Mouse (Mus musculus): ENCODE measurements around the gene Sez6l. TPM values are rescaled to one million over a fixed set of nuclear protein-coding genes. Genes with fewer than 3 reads are reported as not detected.
A peak's percentile ranks its signal among the peaks of the same experiment; 100 is the strongest.

The Sez6l gene
- total RNA-seq, 4 experiments from 2014 or later = 5.5 to 10.8 (median 7.5) TPM

DNA sequence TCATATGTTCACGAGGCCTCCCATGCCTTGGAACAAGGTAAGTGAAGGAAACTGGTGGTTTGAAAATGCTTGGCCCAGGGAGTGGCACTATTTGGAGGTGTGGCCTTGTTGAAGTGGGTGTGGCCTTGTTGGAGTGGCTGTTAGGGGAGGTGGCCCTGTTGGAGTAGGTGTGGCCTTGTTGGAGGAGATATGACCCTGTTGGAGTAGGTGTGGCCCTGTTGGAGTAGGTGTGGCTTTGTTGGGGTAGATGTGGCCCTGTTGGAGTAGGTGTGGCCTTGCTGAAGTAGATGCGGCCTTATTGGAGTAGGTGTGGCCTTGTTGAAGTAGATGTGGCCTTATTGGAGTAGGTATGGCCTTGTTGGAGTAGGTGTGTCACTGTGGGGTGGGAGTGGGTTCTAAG lies 191.0 kb downstream of the Sez6l start:
- no peak for DNase-seq

DNA sequence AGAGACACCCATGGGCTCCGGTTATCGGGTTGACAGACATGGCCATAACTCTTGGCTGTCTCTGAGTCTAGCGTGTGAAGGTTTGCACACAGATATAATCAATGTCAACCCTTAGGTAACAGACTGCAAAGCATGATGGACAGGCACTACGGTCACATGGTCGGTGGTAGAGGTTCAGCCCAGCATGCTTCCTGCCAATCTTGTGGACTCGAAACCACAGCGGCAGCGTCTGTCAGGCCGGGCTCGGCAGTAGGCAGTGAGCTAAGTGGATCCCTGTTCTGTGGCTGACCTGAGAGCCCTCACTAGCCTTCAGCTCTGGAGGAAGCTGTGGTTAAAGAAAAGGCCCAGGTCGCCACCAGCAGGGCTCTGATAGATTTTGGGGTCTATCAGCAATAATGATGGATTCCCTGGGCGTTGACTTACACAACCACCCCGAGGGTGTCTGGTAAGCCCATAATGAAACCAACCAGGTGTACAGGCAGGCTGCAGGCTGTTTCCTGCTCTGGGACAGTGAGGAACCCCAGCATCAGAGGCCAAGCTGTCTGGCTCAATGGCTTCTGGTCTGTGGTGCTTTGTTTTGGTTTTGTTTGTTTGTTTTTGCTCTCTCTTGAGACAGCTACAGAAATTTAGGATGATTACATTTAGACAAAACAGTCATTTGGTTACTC lies 192.0 kb downstream of the Sez6l start:
- no peak for DNase-seq

DNA sequence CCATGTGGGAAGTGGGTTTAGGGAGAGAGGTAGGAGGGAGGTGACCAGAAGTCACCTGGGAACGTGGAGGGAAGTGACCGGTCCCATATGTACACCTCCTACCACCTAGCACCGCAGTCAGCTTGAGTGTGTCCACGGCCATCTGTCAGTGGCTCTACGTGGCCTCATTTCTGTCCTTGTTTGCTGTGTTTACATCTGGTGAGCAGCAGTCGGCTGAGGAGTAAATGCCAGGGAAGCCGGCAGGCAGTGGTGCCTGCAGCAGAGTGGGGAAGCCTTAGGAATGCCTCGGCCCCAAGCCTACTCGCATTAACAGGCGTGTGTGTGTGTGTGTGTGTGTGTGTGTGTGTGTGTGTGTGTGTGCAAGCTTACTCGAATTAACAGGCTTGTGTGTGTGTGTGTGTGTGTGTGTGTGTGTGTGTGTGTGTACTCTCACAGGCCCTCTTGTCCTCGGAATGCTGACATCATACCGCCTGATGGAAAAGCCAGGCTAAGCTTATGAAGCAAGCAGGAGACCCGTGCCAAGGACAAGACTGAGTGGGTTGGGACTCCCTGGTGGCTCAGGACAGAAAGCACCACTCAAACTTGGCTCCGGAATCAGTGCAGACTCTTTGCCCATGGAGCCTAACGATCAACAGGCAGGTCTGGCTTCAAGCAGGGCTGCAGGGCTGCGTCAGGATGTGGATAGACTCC lies 194.2 kb downstream of the Sez6l start:
- DNase-seq = peak; percentile 83

DNA sequence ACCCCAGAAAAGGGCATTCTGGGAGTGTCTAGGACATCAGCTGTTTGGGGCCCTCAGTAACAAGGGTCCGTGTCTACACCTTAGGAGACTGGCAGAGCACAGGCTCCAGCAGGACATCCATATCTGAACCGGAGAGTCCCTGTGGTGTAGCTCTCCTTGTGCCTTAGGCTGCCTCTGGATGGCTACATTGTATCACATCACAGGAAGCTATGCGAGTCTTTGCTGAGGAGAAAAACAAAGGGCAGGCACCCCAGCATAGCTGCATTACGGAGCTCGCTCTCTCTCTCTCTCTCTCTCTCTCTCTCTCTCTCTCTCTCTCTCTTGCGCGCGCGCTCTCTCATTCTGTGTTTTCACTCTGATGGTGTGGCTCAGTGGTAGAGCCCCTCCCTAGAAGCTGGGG lies 194.9 kb downstream of the Sez6l start:
- DNase-seq = no peak

DNA sequence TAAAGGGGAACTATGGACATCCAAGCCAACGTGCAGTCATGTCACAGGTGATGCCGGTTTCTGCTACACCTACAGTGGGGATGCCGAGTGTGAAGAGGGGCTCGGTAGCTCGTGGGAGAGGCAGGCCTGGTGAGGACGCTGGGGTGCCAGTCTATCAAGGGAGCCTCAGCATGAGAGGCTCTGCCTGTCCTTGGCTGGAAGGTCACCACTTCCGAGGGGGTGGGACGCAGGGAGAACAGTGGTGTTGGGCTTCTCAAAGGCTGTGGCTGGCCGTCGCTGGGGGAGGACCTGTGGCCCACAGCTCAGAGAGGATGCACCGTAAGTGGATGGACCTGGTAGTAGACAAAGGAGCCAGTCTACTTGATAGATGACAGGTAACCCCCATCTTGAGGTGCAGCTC lies 195.8 kb downstream of the Sez6l start:
- DNase-seq = peak; percentile 50

DNA sequence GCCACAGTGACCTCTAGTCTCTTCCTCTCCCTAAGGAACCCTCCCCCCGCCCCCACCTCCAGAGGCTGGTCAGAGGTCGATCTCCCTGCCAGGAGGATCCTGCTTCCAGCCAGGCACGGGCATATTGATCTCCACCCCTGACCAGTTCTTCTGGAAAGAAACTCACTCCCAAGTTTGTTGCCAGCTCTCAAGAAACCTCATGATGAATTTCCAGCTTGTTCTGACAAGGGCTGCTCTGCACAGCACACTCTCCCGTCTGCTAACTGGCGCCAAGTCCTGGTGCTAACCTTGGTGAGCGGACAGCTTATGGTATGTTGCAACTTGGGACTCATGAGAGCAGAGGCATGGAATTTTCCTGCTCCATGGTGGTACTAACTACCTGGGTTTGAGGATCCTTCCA lies 198.3 kb downstream of the Sez6l start:
- peak; percentile 86 for DNase-seq

DNA sequence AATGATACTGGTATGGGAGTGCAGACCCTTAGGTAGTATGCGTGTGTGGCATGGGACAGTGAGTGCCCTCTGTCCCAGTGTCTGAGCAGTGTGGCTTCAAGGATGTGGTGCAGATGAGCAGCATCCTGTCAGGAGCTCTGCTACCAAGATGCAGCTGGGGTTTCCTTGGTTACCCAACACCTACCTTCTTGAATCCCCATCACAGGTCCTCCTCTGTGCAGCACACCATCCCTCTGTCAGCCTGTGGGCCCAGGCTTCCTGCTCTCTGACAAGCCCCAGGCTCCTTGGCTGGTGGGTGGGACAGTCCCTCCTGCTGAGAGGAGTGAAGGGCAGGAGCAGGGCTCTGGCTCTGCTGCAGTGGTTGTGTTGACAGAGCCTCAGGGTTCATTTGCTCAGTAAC lies 199.6 kb downstream of the Sez6l start:
- DNase-seq = no peak

DNA sequence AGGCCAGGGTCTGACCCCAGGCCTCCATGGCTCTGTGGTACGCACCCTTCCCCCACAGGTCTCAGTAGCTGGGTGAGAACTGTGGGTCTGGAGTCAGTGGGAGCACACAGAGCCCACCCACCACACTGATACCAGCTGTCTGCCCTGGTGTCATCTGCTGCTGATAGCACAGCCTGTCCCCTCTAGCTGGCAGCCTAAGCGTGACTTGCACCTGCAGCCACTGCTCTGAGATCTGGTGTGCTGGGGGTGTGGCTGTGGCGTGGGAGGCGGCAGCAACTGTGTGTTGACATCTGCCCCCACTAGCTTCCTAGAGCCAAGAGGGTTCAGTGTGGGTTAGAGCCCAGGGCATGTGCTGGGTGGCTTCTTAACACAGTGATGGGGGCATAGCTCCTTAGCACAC lies 200.9 kb downstream of the Sez6l start:
- no peak for DNase-seq

DNA sequence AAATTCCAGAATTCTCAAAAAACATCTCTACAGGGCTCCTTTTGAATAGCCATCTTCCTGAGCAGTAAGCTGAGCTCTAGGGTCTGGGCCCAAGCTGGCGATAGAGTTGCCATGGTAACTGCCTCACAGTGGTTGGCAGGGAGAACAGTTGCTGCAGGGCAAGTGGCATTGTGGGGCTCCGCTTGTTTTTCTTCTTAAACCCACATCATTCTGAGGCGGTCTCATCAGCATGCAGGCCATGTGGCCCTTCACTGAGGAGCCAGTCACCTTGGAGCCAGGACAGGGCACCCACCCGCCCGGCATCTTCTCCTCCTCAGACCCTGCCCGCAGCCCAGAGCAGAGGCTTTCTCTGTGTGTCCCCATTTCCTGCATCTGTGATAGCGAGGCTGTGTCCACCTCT lies 205.1 kb downstream of the Sez6l start:
- no peak for DNase-seq

DNA sequence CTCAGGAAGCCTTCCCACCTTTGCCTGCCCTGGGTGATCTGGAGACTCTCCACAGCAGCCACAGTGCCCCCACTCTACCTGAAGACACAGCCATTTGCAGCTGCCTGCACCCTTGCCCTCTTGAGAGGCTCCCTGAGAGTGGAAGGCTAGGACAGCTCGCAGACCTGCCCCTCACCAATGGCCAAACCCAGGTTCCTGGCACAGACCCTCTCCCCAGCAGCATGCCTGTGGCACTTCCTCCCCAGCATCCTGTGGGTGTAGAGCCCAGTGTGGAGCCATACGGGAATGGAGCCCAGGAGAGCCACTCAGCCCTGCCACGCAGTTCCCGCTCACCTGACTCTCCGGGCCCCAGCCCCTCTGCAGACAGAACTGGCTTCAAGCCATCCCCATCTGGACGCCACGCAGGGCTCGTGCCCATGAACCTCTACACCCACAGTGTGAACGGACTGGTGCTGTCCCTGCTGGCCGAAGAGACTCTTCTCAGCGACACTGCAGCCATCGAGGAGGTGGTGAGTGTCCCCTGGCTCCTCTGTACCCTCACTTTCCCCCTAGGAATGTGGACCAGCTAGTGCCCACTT lies 206.7 kb downstream of the Sez6l start:
- DNase-seq = no peak

DNA sequence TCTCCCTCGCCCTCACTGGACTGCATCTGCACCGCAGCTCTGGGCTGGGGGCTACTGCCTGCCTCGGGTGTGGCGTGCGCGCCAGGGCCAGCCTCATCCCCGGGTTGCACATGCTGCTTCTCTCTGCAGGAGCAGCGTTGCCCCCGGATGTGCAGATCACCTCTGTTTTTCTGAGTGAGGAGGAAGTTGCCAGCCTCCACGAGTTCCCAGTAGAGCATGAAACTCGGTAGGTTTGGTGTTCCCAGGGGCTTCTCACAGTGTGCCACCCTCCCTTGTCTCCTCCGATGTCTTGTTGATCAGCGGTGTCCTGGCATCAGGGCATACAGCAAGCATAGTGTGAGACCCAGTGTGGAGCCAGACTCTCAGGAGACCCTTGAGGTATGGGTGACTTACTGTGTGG lies 207.7 kb downstream of the Sez6l start:
- no peak for DNase-seq

Other genes with a start within 250 kb of the Sez6l start
- gene Srrd, start 234.1 kb downstream of the Sez6l start, total RNA-seq (2022) = 10 to 100 TPM; 26.0 to 51.5 (median 29.9) TPM
- 10 to 100 TPM; 27.7 to 43.6 (median 31.3) TPM for gene Hps4, start 234.1 kb downstream of the Sez6l start, total RNA-seq (2022)
- gene Gm6583, start 221.2 kb downstream of the Sez6l start, total RNA-seq (2022) = under 1 TPM in 2 of 4 experiments, not detected in 2; 0.17 TPM
- 1 to 10 TPM; 2.2 to 6.9 (median 3.5) TPM for gene Asphd2, start 182.3 kb downstream of the Sez6l start, total RNA-seq (2022)
- not detected for gene Gm6588, start 127.8 kb downstream of the Sez6l start, total RNA-seq (2022)

Data from adrenal gland, adult 8-10 months (tissue).